Mouse (Mus musculus) hindbrain, postnatal 0 days (tissue): ENCODE results near the gene Gm6583. TPM values are rescaled to one million over a fixed set of nuclear protein-coding genes. Genes with fewer than 3 reads are reported as not detected.

Experiments
- ATAC-seq: fragments of 200-750 bp; cut with Nextera tagmentation; 2 replicates; pipeline ENCODE4 v1.8.0; 2017; ENCODE audit warnings: mild to moderate bottlenecking, moderate TSS enrichment, moderate library complexity
- DNase-seq: peaks from one replicate; pipeline ENCODE4 v3.0.0-alpha.2; 2015; ENCODE audit warnings: low spot score
- H3K27ac ChIP-seq: fragments of 300-500 bp; sonication (generic); 2 replicates; pipeline ENCODE4 v1.5.1; 2014; ENCODE audit warnings: mild to moderate bottlenecking
- H3K27me3 ChIP-seq: fragments of 300-500 bp; sonication (generic); 2 replicates; pipeline ENCODE4 v1.6.1; 2014; ENCODE audit warnings: low read length, mixed read lengths; ENCODE audit not compliant: insufficient read depth
- H3K36me3 ChIP-seq: fragments of 300-500 bp; sonication (generic); 2 replicates; pipeline ENCODE4 v1.6.1; 2014; ENCODE audit warnings: low read length, mixed read lengths; ENCODE audit not compliant: insufficient read depth
- H3K4me1 ChIP-seq: fragments of 300-500 bp; sonication (generic); 2 replicates; pipeline ENCODE4 v1.6.1; 2014; ENCODE audit warnings: antibody characterized with exemption, low read length, mixed read lengths; ENCODE audit not compliant: insufficient read depth
- H3K4me2 ChIP-seq: fragments of 300-500 bp; sonication (generic); 2 replicates; pipeline ENCODE4 v1.6.1; 2014; ENCODE audit warnings: low read depth, mild to moderate bottlenecking, low read length, moderate library complexity, mixed read lengths
- H3K4me3 ChIP-seq: fragments of 300-500 bp; sonication (generic); 2 replicates; pipeline ENCODE4 v1.5.1; 2014; ENCODE audit warnings: low read length
- H3K9ac ChIP-seq: fragments of 300-500 bp; sonication (generic); replicated peaks from 2 replicates; pipeline ENCODE4 v1.6.1; 2014; ENCODE audit warnings: mild to moderate bottlenecking, low read length, moderate library complexity, mixed read lengths
- H3K9me3 ChIP-seq: fragments of 300-500 bp; sonication (generic); 2 replicates; pipeline ENCODE4 v1.6.1; 2016; ENCODE audit warnings: low read length, mixed read lengths
- CTCF ChIP-seq: IDR thresholded peaks from 2 replicates; pipeline ENCODE4 v1.5.1; 2016; ENCODE audit warnings: antibody characterized with exemption, control low read depth, low read depth
- WGBS: fragments of 180-500 bp; shearing (Covaris S2); extraction: QIAGEN DNeasy Blood & Tissue Kit; methylation state at CpG from one replicate; pipeline ENCODE4 v1.1.7; 2014; 5-methylcytosine and 5-hydroxymethylcytosine counted together
- polyA plus RNA-seq: library from polyadenylated mRNA; unstranded; fragments of >200 nt; fragmentation: Nextera tagmentation; extraction: Ambion mirVana; gene quantifications from 2 replicates; pipeline ENCODE4 v1.2.1, GENCODE M21; 2015
- total RNA-seq: library from RNA; depleted of rRNA; stranded (reverse); fragments of >200 nt; gene quantifications from 2 replicates; pipeline ENCODE4 v1.2.3, GENCODE M21; 2014; rRNA removed

Gene Gm6583
- total and polyA plus RNA-seq, 2 experiments from 2014 or later, result 0.06 TPM; not detected in 1

- DNase-seq (no peak), ATAC-seq (no peak)
- 73% methylated on average over 5 of the region's 5 CpGs for WGBS
- no peak overlapping the region for H3K4me3 ChIP-seq
- TF ChIP-seq CTCF, result peak; percentile 25
- H3K9ac ChIP-seq, result no peak overlapping the region
- no peak overlapping the region for H3K27ac ChIP-seq
- H3K4me1 ChIP-seq, result no peaks in the 10 kb centered on the region
- no peaks in the 10 kb centered on the region for H3K27me3 ChIP-seq
- peaks cover 12% of the 10 kb centered on the region; the same call in 1 of the 2 replicates for H3K36me3 ChIP-seq
- H3K4me2 ChIP-seq, result no peak overlapping the region
- no peaks in the 10 kb centered on the region for H3K9me3 ChIP-seq
These were observed 39.4 kb downstream of the Gm6583 start for GRCm38 (mm10) chr5:112316468-112316867.

- Histone ChIP-seq H3K27ac (peak overlapping the region; percentile 58; the same call in 1 of the 2 replicates), H3K4me1 (no peaks in the 10 kb centered on the region), H3K27me3 (no peaks in the 10 kb centered on the region), H3K9me3 (no peaks in the 10 kb centered on the region), H3K4me2 (no peak overlapping the region), H3K36me3 (peaks cover 34% of the 10 kb centered on the region), H3K9ac (no peak overlapping the region), H3K4me3 (no peak overlapping the region)
- DNase-seq, result peak; percentile 56
- ATAC-seq, result peak; percentile 69
- 51% methylated on average over 11 of the region's 11 CpGs for WGBS
- TF ChIP-seq CTCF, result no peak
These were observed 42.5 kb downstream of the Gm6583 start for GRCm38 (mm10) chr5:112313222-112313885.

GRCm38 (mm10) chr5:112305842-112306241 is 50.0 kb downstream of the Gm6583 start:
- 59% methylated on average over 5 of the region's 5 CpGs for WGBS
- ATAC-seq, result peak; percentile 6; the same call in 1 of the 2 replicates

More at GRCm38 (mm10) chr5:112305842-112306241, 50.0 kb downstream of the Gm6583 start:
- H3K9me3 ChIP-seq, result no peaks in the 10 kb centered on the region
- H3K4me3 ChIP-seq, result no peak overlapping the region
- no peaks in the 10 kb centered on the region for H3K27me3 ChIP-seq
- DNase-seq, result no peak
- H3K36me3 ChIP-seq, result peaks cover 31% of the 10 kb centered on the region
- H3K4me2 ChIP-seq, result no peak overlapping the region
- no peaks in the 10 kb centered on the region for H3K4me1 ChIP-seq
- H3K9ac ChIP-seq, result no peak overlapping the region
- TF ChIP-seq CTCF, result no peak
- H3K27ac ChIP-seq, result no peak overlapping the region

Other genes starting within 250 kb of the Gm6583 start
- 0.26 and 1.8 TPM in 2 replicates for gene Cryba4, start 103.5 kb downstream of the Gm6583 start, total RNA-seq
- 1.6 and 2.4 TPM in 2 replicates for gene Cryba4, start 103.5 kb downstream of the Gm6583 start, polyA plus RNA-seq
- gene Crybb1, start 100.2 kb downstream of the Gm6583 start, total RNA-seq, result 8.0 and 11.7 TPM in 2 replicates
- gene Crybb1, start 100.2 kb downstream of the Gm6583 start, polyA plus RNA-seq, result 14.2 and 14.6 TPM in 2 replicates
- 46.9 and 57.0 TPM in 2 replicates for gene Tpst2, start 79.3 kb downstream of the Gm6583 start, total RNA-seq
- gene Tpst2, start 79.3 kb downstream of the Gm6583 start, polyA plus RNA-seq, result 34.4 and 37.0 TPM in 2 replicates
- 16.5 and 20.2 TPM in 2 replicates for gene Tfip11, start 29.7 kb downstream of the Gm6583 start, total RNA-seq
- gene Tfip11, start 29.7 kb downstream of the Gm6583 start, polyA plus RNA-seq, result 24.3 and 24.4 TPM in 2 replicates
- gene Srrd, start 13.0 kb downstream of the Gm6583 start, total RNA-seq, result 84.3 and 92.0 TPM in 2 replicates
- gene Srrd, start 13.0 kb downstream of the Gm6583 start, polyA plus RNA-seq, result 49.1 and 56.0 TPM in 2 replicates
- 43.9 and 45.6 TPM in 2 replicates for gene Hps4, start 12.9 kb downstream of the Gm6583 start, total RNA-seq
- 32.7 and 33.6 TPM in 2 replicates for gene Hps4, start 12.9 kb downstream of the Gm6583 start, polyA plus RNA-seq
- gene Asphd2, start 38.8 kb upstream of the Gm6583 start, total RNA-seq, result 143 and 164 TPM in 2 replicates
- gene Asphd2, start 38.8 kb upstream of the Gm6583 start, polyA plus RNA-seq, result 113 and 118 TPM in 2 replicates
- gene Gm6588, start 93.4 kb upstream of the Gm6583 start, total RNA-seq, result not detected in 2 replicates
- 0.25 and 0.58 TPM in 2 replicates for gene Gm6588, start 93.4 kb upstream of the Gm6583 start, polyA plus RNA-seq
- gene Sez6l, start 221.2 kb upstream of the Gm6583 start, total RNA-seq, result 80.1 and 93.5 TPM in 2 replicates
- gene Sez6l, start 221.2 kb upstream of the Gm6583 start, polyA plus RNA-seq, result 39.5 and 43.5 TPM in 2 replicates